Mouse (Mus musculus): ENCODE results near the gene Tmem45b. TPM values are rescaled to one million over a fixed set of nuclear protein-coding genes. Genes with fewer than 3 reads are reported as not detected.
"Not testable (repeated sequence)": the region's sequence is repeated elsewhere in the genome, so short reads cannot be mapped to it uniquely, and the experiment has no call there.

Gene Tmem45b
- total RNA-seq (2017): not detected in 2 replicates

GRCm38 (mm10) chr9:31463692-31464474 is at the start of gene Tmem45b:
Tmem45b (minus strand) TSS chr9:31464462.
- ATAC-seq (replicated peaks; ENCODE audit: low read depth, poor library complexity, severe bottlenecking): no peak

- ATAC-seq (replicated peaks; ENCODE audit: low read depth, poor library complexity, severe bottlenecking): no peak
These were observed 43.9 kb upstream of the Tmem45b start for GRCm38 (mm10) chr9:31508189-31508588.

GRCm38 (mm10) chr9:31501221-31501620 is 37.0 kb upstream of the Tmem45b start:
- not testable (repeated sequence) for ATAC-seq (replicated peaks; ENCODE audit: low read depth, poor library complexity, severe bottlenecking)

GRCm38 (mm10) chr9:31463190-31463589 is 1.1 kb downstream of the Tmem45b start:
- no peak for ATAC-seq (replicated peaks; ENCODE audit: low read depth, poor library complexity, severe bottlenecking)

GRCm38 (mm10) chr9:31454356-31454755 is 9.9 kb downstream of the Tmem45b start:
- ATAC-seq (replicated peaks; ENCODE audit: low read depth, poor library complexity, severe bottlenecking): no peak

GRCm38 (mm10) chr9:31452166-31452565 is 12.1 kb downstream of the Tmem45b start:
- no peak for ATAC-seq (replicated peaks; ENCODE audit: low read depth, poor library complexity, severe bottlenecking)

- no peak for ATAC-seq (replicated peaks; ENCODE audit: low read depth, poor library complexity, severe bottlenecking)
These were observed 15.0 kb downstream of the Tmem45b start for GRCm38 (mm10) chr9:31449145-31449772.

GRCm38 (mm10) chr9:31444236-31444635 is 20.0 kb downstream of the Tmem45b start:
- ATAC-seq (replicated peaks; ENCODE audit: low read depth, poor library complexity, severe bottlenecking): no peak

- ATAC-seq (replicated peaks; ENCODE audit: low read depth, poor library complexity, severe bottlenecking): no peak
These were observed 22.8 kb downstream of the Tmem45b start for GRCm38 (mm10) chr9:31441487-31441886.

GRCm38 (mm10) chr9:31440366-31440765 is 23.9 kb downstream of the Tmem45b start:
- no peak for ATAC-seq (replicated peaks; ENCODE audit: low read depth, poor library complexity, severe bottlenecking)

- no peak for ATAC-seq (replicated peaks; ENCODE audit: low read depth, poor library complexity, severe bottlenecking)
These were observed 24.9 kb downstream of the Tmem45b start for GRCm38 (mm10) chr9:31439341-31439740.

GRCm38 (mm10) chr9:31438834-31439233 is 25.4 kb downstream of the Tmem45b start:
- ATAC-seq (replicated peaks; ENCODE audit: low read depth, poor library complexity, severe bottlenecking): no peak

- no peak for ATAC-seq (replicated peaks; ENCODE audit: low read depth, poor library complexity, severe bottlenecking)
These were observed 26.4 kb downstream of the Tmem45b start for GRCm38 (mm10) chr9:31437861-31438260.

- no peak for ATAC-seq (replicated peaks; ENCODE audit: low read depth, poor library complexity, severe bottlenecking)
These were observed 28.8 kb downstream of the Tmem45b start for GRCm38 (mm10) chr9:31435415-31435814.

GRCm38 (mm10) chr9:31433431-31433830 is 30.8 kb downstream of the Tmem45b start:
- ATAC-seq (replicated peaks; ENCODE audit: low read depth, poor library complexity, severe bottlenecking): no peak

GRCm38 (mm10) chr9:31432336-31432975 is 31.8 kb downstream of the Tmem45b start:
- no peak for ATAC-seq (replicated peaks; ENCODE audit: low read depth, poor library complexity, severe bottlenecking)

GRCm38 (mm10) chr9:31431751-31432150 is 32.5 kb downstream of the Tmem45b start:
- ATAC-seq (replicated peaks; ENCODE audit: low read depth, poor library complexity, severe bottlenecking): no peak

- no peak for ATAC-seq (replicated peaks; ENCODE audit: low read depth, poor library complexity, severe bottlenecking)
These were observed 34.3 kb downstream of the Tmem45b start for GRCm38 (mm10) chr9:31430011-31430410.

- ATAC-seq (replicated peaks; ENCODE audit: low read depth, poor library complexity, severe bottlenecking): no peak
These were observed 35.3 kb downstream of the Tmem45b start for GRCm38 (mm10) chr9:31428971-31429370.

- no peak; the same call in 1 of the 2 replicates for ATAC-seq (replicated peaks; ENCODE audit: low read depth, poor library complexity, severe bottlenecking)
These were observed 42.1 kb downstream of the Tmem45b start for GRCm38 (mm10) chr9:31422143-31422542.

- ATAC-seq (replicated peaks; ENCODE audit: low read depth, poor library complexity, severe bottlenecking): peak; percentile 79
These were observed 45.4 kb downstream of the Tmem45b start for GRCm38 (mm10) chr9:31418821-31419220.
